Mouse (Mus musculus) right cerebral cortex, postnatal 10 days (tissue): ENCODE measurements around the gene Dennd1a.

ENCODE experiments used
- DNase-seq, 2 experiments: peaks; one replicate each; pipeline ENCODE4 v3.0.0; 2021; ENCODE audit warnings: low spot score in 2 of 2

Gene Dennd1a

DNA sequence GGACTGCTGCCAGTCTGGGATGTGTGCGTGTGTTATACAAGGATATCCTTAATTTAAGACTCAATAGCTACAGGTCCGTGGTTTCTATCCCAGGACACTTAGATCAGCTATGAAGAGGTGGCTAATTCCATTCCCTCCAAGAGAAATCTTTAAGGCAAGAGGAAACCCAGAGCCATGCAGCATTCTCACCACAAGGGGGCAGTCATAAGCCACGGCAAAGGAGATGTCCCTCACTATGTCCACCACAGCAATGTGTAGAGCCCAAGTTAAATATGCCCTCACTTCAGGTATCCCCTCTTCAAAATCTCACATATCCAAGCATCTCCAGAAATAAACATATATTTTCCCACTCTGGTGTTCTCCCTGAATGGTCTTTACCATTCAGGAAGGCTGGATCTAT lies 471.5 kb downstream of the Dennd1a start:
- DNase-seq, result peak; percentile 81 to 91

GRCm38 (mm10) chr2:37814820-37815361 lies 472.3 kb downstream of the Dennd1a start:
- peak in 1 of 2 experiments; percentile 42 for DNase-seq

GRCm38 (mm10) chr2:37812401-37812800 lies 474.8 kb downstream of the Dennd1a start:
- no peak for DNase-seq

- DNase-seq, result peak in 1 of 2 experiments; percentile 50
Observed at GRCm38 (mm10) chr2:37811682-37812081, 475.5 kb downstream of the Dennd1a start.

GRCm38 (mm10) chr2:37802610-37803212 lies 484.5 kb downstream of the Dennd1a start:
- peak in 1 of 2 experiments; percentile 81 for DNase-seq

DNA sequence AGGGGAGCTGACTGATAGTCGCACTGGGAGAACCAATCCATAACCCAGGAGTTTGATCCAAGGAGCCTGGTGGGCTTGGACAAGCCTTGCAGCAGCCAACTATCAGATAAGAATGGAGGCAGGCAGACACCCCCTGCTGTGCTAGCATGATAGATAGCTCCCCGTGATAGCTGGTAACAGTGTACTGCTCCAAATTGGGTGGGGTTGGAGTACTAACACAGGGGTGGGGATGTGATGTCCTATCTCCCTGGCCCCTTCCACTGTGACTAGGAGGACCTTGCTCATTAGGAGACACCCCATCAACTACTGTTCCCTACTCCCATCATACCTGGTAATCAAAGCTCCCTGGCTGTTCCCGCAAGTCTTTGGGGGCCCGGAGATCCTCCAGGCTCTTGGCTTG lies 485.5 kb downstream of the Dennd1a start:
- no peak for DNase-seq

DNA sequence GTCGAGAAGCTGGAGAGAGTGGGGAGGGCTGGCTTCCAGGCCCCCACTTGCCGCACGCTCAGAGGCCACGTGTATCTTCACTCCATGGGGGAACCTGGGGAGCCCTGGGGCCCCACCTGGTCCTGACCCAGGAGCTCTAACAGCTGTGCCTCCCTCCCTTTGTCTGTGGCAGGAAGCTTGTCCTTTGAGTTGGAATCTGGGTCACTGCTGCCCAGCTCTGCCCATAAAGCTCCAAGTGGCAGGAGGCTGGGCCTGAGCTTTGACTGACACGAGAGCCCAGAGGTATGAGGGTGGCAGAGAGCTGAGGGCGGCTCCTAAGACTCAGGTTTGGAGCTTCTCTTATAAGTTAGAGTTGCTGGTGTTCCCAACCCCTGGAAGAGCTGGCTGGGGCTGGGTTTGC lies 488.1 kb downstream of the Dennd1a start:
- DNase-seq, result no peak

DNA sequence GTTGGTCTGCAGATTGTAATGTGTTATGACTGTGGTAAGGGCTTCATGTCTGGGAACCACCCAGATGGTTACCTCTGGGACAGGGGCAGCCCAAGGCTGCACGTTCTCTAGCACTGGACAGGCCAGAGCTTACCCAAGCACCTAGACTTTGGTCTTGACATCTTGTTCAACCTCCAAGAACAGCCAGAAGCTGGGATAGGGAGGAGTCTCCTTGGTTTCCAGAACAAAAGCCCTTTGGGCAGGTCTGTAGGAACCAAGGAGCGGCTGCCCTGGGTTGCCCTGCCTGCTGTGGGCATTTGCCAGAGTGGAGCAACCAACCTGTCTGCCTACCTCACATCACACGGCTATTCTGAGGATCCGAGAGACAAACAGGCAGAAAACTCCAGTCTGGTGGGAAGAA lies 490.1 kb downstream of the Dennd1a start:
- no peak for DNase-seq

- DNase-seq, result no peak
Observed at GRCm38 (mm10) chr2:37796021-37796420, 491.2 kb downstream of the Dennd1a start.

DNA sequence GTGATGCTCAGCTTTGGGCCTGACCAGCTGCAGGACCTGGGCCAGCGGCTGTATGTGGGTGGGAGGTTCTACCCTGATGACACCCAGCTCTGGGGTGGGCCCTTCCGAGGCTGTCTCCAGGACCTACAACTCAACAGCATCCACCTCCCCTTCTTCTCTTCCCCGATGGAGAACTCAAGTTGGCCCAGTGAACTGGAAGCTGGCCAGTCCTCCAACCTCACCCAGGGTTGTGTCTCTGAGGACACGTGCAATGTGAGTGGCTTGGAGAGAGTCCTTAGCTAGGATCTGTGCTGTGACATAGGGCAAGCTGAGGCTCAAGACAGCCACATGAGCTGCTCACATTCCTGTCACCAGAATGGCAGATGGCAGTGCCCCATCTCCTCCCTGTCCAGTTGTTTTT lies 495.9 kb downstream of the Dennd1a start:
- DNase-seq, result no peak

- no peak for DNase-seq
Observed at GRCm38 (mm10) chr2:37790738-37791137, 496.5 kb downstream of the Dennd1a start.

DNA sequence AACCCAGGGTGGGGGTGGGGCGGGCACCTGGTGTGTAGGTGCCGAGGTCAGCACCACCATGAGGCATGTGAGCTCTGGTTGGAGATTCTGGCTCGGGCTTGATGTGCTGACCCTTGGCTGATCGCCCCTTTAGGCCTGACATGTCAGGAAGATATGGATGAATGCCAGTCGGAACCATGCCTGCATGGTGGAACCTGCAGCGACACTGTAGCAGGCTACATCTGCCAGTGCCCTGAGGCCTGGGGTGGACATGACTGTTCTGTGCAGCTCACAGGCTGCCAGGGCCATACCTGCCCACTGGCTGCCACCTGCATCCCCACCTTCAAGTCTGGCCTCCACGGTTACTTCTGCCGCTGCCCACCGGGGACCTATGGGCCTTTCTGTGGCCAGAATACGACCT lies 497.2 kb downstream of the Dennd1a start:
- DNase-seq, result no peak

DNA sequence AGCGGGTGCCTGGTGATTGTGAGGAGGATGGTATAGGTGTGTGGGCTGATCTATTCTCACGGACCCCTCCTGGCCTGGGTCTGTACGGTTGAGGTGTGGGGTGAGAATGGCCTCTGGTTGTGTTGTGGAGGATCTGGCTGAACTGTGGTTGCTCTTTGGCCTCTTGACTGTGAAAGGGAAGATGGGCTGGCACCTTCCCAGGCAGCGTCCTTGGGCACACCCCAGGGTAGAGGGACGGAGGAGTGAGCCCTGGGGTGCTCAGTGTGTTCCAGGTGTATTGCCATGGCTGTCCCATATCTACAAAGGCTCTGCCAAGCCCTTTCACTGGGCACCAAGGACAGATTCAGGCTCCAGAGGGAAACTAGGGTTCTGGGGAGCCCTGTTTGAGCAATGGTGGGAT lies 498.2 kb downstream of the Dennd1a start:
- DNase-seq, result no peak

GRCm38 (mm10) chr2:37788176-37788962 lies 498.8 kb downstream of the Dennd1a start:
- DNase-seq, result no peak

DNA sequence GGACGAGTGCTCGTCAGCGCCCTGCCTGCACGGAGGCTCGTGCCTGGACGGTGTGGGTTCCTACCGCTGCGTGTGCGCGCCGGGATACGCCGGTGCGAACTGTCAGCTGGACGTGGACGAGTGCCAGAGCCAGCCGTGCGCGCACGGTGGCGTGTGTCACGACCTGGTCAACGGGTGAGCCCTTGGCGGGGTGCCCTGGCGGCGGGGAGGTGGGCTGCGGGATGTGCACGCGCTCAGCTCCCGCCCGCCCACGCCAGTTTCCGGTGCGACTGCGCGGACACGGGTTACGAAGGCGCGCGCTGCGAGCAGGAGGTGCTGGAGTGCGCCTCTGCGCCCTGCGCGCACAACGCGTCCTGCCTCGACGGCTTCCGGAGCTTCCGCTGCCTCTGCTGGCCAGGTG lies 500.7 kb downstream of the Dennd1a start:
- DNase-seq, result no peak

DNA sequence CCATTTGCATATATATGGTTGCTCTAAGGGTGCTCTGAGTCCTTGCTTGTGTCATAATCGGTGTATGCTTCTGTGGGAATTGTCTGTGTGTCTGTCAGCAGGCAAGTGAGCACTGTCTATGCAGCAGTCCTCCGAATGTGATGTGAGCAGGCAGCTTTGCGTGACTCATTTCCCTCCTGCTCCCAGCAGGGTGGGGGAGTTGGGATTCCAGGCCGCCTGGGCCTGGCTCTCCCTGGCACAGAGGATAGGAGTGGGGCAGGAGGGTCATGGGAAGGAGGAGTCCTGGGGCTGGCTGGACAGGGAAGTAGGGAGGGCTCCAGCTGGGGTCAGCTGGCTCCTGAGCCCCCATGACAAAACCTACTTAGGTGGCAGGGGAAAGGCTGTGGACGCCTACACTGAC lies 502.7 kb downstream of the Dennd1a start:
- no peak for DNase-seq

- DNase-seq, result no peak
Observed at GRCm38 (mm10) chr2:37782002-37782401, 505.2 kb downstream of the Dennd1a start.

DNA sequence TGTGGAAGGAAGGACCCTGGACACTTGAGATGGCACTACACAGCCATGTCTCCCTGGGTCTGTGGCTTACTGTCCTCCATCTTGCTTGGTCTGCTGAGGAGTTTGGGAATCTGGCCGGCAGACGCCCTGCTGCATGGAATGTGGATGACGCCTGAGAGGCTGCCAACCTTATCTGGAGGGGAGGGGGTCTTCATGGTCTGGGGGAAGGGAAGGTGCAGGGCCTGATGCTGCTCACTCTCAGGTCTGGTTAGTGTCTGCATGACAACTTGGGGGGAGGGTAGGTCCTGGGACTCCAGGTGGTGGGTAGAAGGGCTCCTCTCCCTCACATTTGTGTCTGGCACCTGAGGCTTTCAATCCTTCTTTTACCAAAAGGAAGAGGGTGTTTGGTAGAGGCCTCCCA lies 505.8 kb downstream of the Dennd1a start:
- no peak for DNase-seq

- DNase-seq, result no peak
Observed at GRCm38 (mm10) chr2:37780270-37780929, 506.8 kb downstream of the Dennd1a start.

GRCm38 (mm10) chr2:37777958-37778720 lies 509.1 kb downstream of the Dennd1a start:
- no peak for DNase-seq

GRCm38 (mm10) chr2:37776611-37777411 lies 510.4 kb downstream of the Dennd1a start:
- DNase-seq, result no peak
